Mouse (Mus musculus) right cerebral cortex, postnatal 10 days (tissue): Measurements from ENCODE around the gene Dohh.

ENCODE experiments used
- DNase-seq, 2 experiments: peaks; one replicate each; pipeline ENCODE4 v3.0.0; 2021; ENCODE audit warnings: low spot score in 2 of 2

Gene Dohh

GRCm38 (mm10) chr10:81383802-81384604, at the start of gene Dohh, which contains the start of gene Gm48551:
Gene Dohh (plus strand): TSS chr10:81384428.
Gene Gm48551 (plus strand): TSS chr10:81384466.
- peak; percentile 99 for DNase-seq

DNA sequence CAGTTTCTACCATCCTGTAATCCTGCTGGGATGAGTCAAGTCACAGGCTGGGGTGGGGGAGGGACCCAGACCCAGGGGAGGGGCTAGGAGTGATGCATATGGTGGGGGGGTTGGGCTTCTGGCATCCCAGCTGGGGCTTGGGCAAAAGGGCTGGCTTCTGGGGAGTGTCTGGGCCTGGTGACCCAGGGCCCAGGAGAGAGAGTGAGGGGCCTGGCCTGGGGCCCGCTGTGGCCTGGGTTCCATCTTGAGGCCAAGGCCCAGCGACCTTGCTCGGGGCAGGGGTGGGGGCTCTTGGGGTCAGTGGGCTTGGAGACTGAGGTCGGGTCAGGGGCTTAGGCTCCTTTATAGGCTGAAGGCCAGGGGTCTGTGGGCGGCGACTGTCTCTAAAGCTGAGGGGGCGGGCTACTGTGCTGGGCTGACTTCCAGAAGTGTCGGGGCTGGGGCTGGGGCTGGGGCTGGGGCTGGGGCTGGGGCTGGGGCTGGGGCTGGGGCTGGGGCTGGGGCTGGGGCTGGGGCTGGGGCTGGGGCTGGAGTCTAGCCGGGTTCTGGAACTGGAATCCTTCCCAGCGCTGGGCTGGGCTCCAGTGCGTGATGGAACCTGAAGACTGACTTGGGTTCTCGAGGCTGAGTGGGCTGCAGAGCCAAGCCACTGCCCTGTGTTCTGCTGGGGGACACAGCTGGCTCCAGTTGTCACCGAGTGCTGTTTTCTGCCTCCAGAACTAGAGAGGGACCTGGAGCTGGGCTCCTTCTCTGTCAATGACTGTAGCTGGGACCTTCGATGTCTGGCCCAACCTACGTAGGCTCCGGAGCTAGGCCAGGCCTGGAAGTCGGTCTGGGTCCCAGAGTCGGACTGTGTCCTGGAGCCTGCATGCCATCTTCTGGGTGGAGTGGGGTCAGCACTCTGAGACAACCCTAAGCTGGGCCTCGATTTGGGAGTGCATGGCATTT, 48.6 kb upstream of the Dohh start:
- no peak for DNase-seq

DNA sequence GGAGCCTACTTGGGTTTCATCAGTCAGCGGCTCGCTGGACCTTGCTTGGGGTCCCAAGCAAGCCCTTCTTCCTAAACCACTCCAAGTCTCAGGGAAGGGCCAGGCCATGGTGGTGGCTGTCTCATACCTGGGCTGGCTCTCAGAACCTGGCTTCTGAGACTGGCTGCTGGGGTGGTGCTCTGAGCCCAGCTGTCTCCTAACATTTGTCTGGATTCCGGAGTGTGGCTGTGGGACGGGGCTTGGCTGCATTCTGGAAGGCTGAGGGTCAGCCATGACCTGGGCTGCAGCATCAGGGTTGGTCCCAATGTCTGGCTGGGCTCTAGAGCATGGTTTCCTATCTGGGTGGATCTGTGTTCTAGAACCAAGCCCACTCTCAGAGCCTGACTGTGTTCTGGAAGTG, 47.7 kb upstream of the Dohh start:
- DNase-seq, result no peak

DNA sequence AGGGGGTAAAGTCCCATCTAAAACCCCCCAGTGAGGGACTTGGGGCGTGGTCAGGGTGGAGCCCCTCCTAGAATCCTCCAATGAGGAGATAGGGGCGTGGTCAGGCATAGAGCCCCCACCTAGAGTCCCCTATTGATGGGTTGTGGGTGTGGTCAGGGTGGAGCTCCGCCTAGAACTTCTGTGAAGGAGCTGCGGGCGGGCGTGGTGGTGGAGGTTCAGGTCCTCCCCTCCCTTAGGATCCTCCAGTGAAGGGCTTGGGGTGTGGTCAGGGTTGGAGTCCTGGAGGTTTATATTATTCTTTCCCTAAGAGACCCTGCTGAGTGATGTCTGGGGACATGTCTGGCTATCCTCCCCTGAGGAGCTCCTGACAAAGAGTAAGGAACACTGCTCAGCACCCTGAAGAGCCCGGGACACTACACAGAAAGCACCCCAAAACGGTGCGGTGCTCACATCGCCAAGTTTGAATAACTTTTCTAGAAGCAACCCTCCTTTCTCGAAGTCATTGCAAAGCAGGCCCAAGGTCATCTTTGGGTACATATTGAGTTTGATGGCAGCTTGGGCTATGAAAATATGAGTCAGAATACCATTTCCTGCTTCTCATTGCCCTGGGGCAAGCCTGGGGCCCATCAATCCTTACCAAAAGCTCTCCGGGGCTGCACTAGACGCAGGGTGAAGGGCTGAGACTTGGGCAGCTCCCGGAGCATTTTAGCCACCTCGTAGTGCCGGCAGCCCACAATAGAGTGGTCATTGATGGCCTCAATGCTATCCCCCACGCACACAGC, 43.5 kb upstream of the Dohh start:
- no peak for DNase-seq

GRCm38 (mm10) chr10:81341333-81341949, 42.8 kb upstream of the Dohh start:
- DNase-seq, result peak in 1 of 2 experiments; percentile 68

DNA sequence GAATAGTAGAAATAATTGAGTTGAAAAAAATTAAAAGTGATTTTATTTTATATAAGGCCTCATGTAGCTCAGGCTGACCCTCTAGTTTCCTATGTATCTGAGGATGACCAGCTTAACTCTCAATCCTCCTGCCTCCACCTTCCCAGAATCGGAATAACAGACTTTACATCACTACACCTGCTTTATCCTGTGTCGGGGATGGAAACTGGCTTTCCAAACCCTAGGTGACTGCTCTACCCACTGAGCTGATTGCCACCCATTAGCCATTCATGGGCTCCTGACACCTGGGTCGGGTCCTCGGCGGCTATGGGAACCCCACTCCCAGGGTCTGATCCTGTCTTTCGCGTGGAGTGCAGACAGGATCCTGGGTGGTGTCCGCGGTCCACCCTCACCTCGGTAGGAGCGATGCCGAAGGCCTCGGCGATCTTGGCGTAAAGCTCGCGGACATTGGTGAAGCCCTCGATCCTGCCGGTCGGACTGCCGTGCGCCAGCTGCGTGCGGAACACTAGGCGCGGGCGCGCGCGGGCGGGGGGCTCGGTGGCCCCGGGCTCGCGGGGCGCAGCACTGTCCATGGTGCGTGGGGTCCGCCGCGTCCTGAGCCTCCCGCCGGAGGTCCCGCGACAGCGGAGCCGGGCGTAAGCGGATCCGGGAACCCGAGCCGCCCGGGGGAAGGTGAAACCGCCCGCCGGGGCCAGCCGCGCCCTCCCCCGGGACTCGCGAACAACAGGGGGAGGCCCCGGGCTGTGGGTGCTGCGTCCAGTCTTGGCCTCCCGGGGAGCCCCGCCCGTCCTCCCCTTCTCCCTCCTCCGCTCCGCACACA, 41.3 kb upstream of the Dohh start, which contains the start of gene Gipc3:
Gene Gipc3 (minus strand): TSS at position 581 of the 820 bp plus-strand sequence.
- DNase-seq, result no peak

- no peak for DNase-seq
Measured at GRCm38 (mm10) chr10:81344421-81345161, 39.6 kb upstream of the Dohh start.

DNA sequence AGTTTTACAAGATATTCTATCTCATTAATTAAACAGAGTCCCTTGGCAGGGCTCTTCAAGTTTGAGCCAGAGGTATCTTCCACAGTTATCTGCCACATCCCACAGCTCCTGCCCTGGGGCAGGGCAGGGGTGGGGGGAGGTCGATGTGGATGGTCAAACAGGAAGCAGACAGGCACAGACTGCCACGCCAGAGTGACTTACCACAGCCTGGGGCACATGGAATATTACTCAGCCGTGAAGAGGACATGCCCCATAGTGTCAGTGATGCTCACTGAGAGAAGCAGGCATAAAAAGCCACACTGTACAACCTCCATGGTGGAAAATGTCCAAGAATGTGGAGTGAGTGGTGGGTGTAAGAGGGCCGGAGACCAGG, 39.1 kb upstream of the Dohh start:
- no peak for DNase-seq

GRCm38 (mm10) chr10:81346453-81347067, 37.7 kb upstream of the Dohh start:
- DNase-seq, result peak; percentile 81 to 85

GRCm38 (mm10) chr10:81349146-81349545, 35.1 kb upstream of the Dohh start:
- no peak for DNase-seq

- no peak for DNase-seq
Measured at GRCm38 (mm10) chr10:81349961-81350350, 34.3 kb upstream of the Dohh start.

DNA sequence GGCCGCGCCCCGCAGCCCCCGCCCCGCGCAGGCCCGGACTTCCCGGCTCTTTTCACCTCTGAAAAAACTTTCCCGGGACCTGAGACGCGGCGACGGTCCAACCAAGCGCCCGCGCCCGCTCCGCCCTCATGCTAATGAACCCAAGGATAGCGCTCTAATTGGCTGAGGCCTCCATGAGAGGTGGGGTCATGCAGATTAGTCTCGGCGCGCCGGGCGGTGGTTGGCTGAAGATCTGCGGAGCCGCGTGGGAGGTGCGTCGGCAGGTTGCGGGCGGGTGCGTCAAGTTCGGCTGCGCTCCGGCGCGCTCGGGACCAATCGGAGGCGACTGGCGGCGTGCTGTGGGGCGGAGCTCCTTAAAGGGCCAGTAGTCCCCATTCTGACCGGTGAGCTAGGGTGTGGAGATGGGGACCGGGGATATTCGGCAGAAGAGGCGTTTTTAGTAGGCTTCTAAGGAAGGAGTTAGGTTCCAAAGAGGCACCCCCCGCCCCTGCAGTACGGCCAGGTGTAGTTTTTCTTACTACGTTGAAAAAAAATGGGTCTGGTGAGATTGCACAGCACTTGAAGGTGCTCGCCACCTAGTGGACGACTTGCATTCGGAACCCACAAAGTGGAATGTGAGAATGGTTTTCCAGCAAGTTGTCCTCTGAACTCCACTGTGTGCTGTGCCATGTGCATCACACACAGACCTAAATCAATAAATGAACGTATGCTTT, 33.7 kb upstream of the Dohh start, which contains the start of gene Hmg20b:
Gene Hmg20b (minus strand): TSS at position 130 of the 713 bp plus-strand sequence.
- DNase-seq, result peak; percentile 100

DNA sequence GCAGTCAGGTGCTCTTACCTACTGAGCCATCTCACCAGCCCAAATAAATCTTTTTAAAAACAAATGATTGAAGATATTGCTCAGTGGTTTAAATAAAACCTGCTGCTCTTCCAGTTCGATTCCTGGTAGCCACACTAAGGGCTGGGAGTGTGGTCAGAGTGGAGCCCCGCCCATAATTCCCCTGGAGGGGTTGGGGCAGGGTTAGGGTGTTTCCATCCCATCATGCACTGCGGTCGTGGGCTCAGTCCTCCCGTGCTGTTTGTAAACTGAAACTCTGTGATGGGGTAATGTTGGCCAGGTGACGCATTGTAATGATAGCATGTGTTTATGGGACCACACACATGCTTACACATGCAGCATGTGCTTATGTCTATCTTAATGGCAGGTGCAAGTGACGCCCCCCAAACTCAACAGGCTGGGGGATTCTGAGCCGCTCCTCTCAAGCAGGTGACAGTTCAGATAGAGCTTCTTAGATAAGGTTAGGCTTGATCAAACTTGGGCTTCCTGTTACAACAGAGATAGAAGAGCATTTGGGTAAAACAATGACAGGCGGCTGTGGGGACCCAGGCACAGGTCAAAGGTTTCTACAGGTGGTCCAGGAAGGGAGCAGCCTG, 32.4 kb upstream of the Dohh start:
- DNase-seq, result no peak

DNA sequence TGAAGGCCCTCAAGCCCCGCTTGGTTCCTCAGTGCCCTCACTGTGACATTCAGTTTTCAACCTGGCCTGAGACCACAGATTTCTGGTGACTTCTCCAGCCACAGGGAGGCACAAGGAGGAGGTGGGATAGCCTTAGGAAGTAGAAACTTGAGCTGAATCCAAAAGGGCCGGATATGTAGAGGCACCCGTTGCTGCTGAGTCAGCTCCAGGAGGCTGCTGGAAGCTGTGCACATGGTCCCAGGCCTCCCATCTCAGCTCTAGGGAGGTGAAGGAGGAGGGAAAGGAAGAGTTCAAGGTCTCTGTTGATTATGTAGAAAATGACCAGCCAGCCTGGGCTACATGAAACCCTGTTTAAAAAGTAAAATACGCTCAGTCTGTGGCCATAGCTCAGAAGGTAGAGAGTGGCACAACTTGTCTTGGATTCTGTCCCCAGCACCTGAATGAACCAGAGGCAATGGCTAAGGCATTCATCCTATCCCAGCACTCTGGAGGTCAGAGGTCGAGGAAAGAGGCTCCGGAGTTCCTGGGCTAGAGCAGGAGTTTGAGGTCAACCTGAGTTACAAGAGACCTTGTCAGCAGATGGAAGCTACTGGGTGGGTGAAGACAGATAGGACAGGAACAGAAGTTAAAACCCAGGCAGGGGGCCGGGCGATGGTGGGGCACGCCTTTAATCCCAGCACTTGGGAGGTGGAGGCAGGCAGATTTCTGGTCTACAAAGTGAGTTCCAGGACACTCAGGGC, 29.3 kb upstream of the Dohh start:
- DNase-seq, result peak in 1 of 2 experiments; percentile 34

DNA sequence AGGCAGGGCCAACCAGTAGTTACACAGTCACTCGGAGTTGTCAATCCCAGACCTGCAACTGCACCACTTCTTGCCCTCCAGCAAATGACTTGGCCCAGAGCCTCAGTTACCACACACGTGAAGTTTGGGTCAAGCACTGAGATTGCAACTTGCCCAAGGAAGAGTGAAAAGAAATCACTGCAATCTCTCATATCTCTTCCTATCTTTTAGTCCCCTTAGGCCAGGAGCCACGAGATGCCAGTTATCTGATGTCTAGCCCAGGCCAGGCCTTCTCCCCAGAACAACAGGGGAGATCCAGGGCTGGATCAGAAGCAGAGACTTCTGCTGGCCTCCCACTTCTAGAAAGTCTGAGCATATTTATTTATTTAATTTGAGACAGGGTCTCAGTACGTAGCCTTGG, 28.7 kb upstream of the Dohh start:
- no peak for DNase-seq

DNA sequence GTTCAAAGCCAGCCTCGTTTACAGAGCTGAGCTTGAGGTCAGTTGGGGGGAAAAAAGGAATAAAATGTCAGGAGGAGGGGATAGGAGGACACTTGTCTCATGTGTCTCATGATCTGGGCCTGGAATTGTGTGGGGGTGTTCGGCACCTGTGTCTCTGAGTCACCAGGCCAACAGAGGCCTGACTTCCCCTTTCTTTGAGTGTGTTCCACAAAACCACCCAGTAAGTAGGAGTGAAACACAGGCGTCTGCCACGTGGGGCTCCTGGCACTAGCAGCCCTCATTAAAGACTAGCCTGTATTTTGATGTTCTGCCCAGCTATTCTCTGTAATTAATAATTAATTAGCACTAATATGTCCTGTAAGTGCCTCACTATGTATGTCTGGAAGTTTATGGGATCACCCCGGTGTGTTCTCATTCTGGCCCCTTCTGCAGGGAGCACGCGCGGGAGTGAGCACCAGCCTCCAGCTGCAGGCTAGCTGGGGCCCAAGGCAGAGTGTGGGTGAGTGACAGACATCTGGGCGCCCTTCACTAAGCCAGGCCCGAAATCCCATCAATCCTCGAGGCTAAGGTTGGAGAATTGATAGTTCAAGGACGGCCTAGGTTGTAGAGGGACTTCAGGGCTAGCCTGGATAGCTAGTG, 27.8 kb upstream of the Dohh start:
- DNase-seq, result peak in 1 of 2 experiments; percentile 52
